Mouse (Mus musculus) spleen, adult 2 months (tissue): ENCODE data around the gene Neb.

Experiments used
- CTCF ChIP-seq: fragments of 200-500 bp; IDR thresholded peaks from 2 replicates; pipeline ENCODE4 v1.5.1; 2011; ENCODE audit warnings: mild to moderate bottlenecking, inconsistent platforms; ENCODE audit not compliant: insufficient read depth, insufficient read length, insufficient replicate concordance; ENCODE audit errors: extremely low read depth
- POLR2A ChIP-seq: fragments of 200-500 bp; IDR thresholded peaks from 2 replicates; pipeline ENCODE4 v1.6.1; 2011; ENCODE audit warnings: low read depth, low read length, inconsistent platforms

- TF ChIP-seq POLR2A, result no peak
- TF ChIP-seq CTCF, result no peak
These were observed 56.4 kb downstream of the Neb start for GRCm38 (mm10) chr2:52321866-52322265.
